Mouse (Mus musculus) regulatory T cell (primary cell): ENCODE measurements around the gene Gsg1l.

ENCODE experiments used
- in situ Hi-C: fragments of 300-600 bp; cut with MboI, MseI; formaldehyde crosslinking; loops from one replicate; pipeline ENCODE4 v1.15.1; 2025; ENCODE audit warnings: high pct_unique_total_duplicates

The Gsg1l gene

GRCm38 (mm10) chr7:125983902-125984841 is 98.0 kb downstream of the Gsg1l start:
- in situ Hi-C loops, result no loop called here

- in situ Hi-C loops, result no loop called here
Observed at GRCm38 (mm10) chr7:125979591-125979990, 102.6 kb downstream of the Gsg1l start.

- in situ Hi-C loops, result no loop called here
Observed at GRCm38 (mm10) chr7:125976695-125977094, 105.5 kb downstream of the Gsg1l start.

GRCm38 (mm10) chr7:125975414-125975813 is 106.8 kb downstream of the Gsg1l start:
- in situ Hi-C loops, result no loop called here

GRCm38 (mm10) chr7:125973874-125974273 is 108.3 kb downstream of the Gsg1l start:
- in situ Hi-C loops, result no loop called here

- in situ Hi-C loops, result no loop called here
Observed at GRCm38 (mm10) chr7:125972776-125973175, 109.4 kb downstream of the Gsg1l start.

GRCm38 (mm10) chr7:125972174-125972672 is 110.0 kb downstream of the Gsg1l start:
- in situ Hi-C loops, result no loop called here

GRCm38 (mm10) chr7:125969076-125969475 is 113.1 kb downstream of the Gsg1l start:
- in situ Hi-C loops, result loop anchor here (10.0 kb wide), 1 partner anchor 314 kb away; no protein-coding TSS in a partner anchor

GRCm38 (mm10) chr7:125966402-125967261 is 115.6 kb downstream of the Gsg1l start:
- in situ Hi-C loops, result loop anchor here (10.0 kb wide), 1 partner anchor 312 kb away; no protein-coding TSS in a partner anchor

GRCm38 (mm10) chr7:125964087-125964607 is 118.1 kb downstream of the Gsg1l start:
- in situ Hi-C loops, result loop anchor here (10.0 kb wide), 1 partner anchor 309 kb away; no protein-coding TSS in a partner anchor

GRCm38 (mm10) chr7:125959294-125960048 is 122.7 kb downstream of the Gsg1l start:
- in situ Hi-C loops, result loop anchor here (10.0 kb wide), 1 partner anchor 305 kb away; no protein-coding TSS in a partner anchor

- in situ Hi-C loops, result no loop called here
Observed at GRCm38 (mm10) chr7:125958856-125959255, 123.4 kb downstream of the Gsg1l start.

- in situ Hi-C loops, result no loop called here
Observed at GRCm38 (mm10) chr7:125954994-125955393, 127.2 kb downstream of the Gsg1l start.

GRCm38 (mm10) chr7:125954356-125954878 is 127.8 kb downstream of the Gsg1l start:
- in situ Hi-C loops, result no loop called here

- in situ Hi-C loops, result no loop called here
Observed at GRCm38 (mm10) chr7:125953844-125954243, 128.4 kb downstream of the Gsg1l start.

- in situ Hi-C loops, result no loop called here
Observed at GRCm38 (mm10) chr7:125951911-125952310, 130.3 kb downstream of the Gsg1l start.

GRCm38 (mm10) chr7:125948973-125949372 is 133.2 kb downstream of the Gsg1l start:
- in situ Hi-C loops, result no loop called here

- in situ Hi-C loops, result no loop called here
Observed at GRCm38 (mm10) chr7:125945915-125946314, 136.3 kb downstream of the Gsg1l start.

GRCm38 (mm10) chr7:125944631-125945030 is 137.6 kb downstream of the Gsg1l start:
- in situ Hi-C loops, result no loop called here

GRCm38 (mm10) chr7:125943511-125943910 is 138.7 kb downstream of the Gsg1l start:
- in situ Hi-C loops, result no loop called here
